Mouse (Mus musculus): ENCODE results near the gene B3galt4.
A peak's percentile ranks its signal among the peaks of the same experiment; 100 is the strongest.

B3galt4 gene

DNA sequence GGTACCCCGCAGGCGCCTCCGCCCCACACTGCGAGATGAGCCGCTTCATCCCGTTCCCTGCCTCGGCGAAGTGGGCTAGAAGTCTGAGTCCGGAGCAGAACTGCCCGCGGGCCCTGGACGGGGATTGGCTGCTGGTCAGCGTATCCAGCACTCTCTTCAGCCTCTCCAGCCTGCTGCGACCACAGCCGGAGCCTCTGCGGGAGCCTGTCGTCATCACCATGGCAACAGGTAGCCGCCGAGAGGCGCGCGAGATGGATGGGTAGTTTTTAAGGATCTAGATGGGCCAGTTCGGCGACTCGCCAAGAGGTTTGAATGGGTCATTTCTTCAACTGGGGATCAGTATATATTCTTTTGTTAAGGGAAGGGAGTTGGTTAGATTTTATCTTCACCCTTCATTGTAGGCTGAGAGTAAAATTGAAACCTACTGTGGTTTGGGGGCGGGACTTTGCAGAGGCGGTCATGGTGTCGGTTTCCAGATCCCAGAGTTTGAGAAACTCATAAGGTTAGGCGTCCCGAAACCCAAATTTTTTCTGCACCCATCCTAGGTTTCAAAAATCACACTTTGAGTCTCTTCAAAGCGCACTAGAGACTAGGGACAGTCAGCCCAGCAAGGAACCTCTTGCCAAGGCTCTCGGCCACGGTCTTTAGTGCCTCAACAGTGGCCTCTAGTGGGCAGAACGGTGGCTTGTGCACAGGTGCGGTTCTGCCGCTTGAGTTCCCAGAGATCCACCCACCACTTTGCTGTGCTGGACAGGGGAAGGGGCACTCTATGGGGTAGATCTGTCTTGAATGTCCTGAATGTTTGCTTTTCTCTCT, 30.8 kb downstream of the B3galt4 start:
- DNase-seq (ENCODE audit: low read depth, low spot score) = peak; percentile 92

- DNase-seq (ENCODE audit: low read depth, low spot score) = peak; percentile 83
Measured at GRCm38 (mm10) chr17:33919351-33920281, 31.7 kb downstream of the B3galt4 start.

- no peak for DNase-seq (ENCODE audit: low read depth, low spot score)
Measured at GRCm38 (mm10) chr17:33918293-33919203, 32.7 kb downstream of the B3galt4 start.

GRCm38 (mm10) chr17:33917656-33918292, 33.5 kb downstream of the B3galt4 start:
- DNase-seq (ENCODE audit: low read depth, low spot score) = no peak

GRCm38 (mm10) chr17:33916847-33917655, 34.2 kb downstream of the B3galt4 start:
- DNase-seq (ENCODE audit: low read depth, low spot score) = no peak

DNA sequence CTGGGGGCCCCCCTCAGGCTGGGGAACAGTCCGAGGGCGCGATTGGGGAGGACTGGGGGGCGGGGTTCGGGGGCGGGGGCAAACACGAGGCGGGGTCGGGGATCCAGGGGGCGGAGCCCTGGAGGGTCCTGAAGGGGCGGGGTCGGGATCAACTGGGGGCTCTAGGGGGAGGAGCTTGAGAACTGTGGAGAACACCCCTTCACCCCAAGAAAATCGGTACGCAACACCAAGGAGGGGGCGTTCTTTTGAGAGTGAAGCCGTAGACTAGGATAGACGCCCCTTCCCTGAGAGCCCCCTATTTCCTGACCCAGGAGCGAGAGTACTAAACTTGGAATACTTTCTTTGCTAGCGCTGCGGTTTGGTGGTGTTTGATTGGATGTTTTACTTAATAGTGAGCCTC, 35.0 kb downstream of the B3galt4 start:
- DNase-seq (ENCODE audit: low read depth, low spot score) = no peak

DNA sequence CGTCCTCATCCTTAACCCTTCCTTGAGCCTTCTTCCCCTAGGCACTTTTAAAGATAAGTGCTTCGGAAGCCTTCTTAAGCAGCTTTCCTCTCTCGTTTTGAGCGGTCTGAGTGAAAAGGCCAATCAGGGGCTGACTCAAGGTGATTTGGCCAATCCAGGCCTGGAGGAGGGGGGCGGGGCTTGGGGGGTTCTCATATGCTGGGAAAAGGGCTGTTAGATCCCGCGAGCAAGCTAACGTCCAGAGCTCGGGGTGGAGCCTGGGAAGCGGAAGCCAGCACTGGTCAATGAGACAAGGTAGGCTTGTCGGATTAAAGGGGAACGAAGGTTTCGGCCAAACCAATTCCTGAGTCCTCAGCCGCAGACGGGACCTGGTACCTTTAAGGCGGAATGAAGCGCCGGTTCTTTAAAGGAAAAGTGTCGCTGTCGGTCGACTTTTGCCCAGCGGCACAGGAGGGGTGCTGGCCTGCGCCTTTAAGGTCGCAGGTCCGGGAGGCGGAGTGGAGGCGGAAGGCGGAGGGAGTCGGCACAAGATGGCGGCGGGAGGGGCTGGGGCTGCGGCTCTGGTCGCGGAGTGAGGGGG, 35.5 kb downstream of the B3galt4 start, which contains the start of the genes Tapbp and Zbtb22:
Gene Tapbp, plus strand, starts transcription at position 229 of the 580 bp plus-strand sequence.
Gene Zbtb22, plus strand, starts transcription at position 234 of the 580 bp plus-strand sequence.
- peak; percentile 100 for DNase-seq (ENCODE audit: low read depth, low spot score)

DNA sequence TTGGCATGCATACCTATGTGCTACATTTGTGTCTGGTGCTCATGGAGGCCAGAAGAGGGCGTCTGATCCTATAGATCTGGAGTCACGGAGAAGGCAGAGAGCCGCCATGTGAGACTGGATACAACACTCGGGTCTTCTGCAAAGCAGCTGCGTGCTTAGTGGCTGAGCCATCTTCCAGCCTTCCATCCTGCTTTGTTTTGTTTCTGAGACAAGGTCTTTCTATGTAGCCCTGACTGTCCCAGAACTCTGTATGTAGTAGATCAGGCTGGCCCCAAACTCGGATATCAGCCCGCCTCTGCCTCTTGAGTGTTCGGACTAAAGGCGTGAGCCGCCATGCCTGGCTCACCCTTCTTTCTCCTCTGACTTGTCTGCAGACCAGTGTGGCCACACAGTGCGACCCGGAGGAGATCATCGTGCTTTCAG, 36.3 kb downstream of the B3galt4 start:
- DNase-seq (ENCODE audit: low read depth, low spot score) = no peak

DNA sequence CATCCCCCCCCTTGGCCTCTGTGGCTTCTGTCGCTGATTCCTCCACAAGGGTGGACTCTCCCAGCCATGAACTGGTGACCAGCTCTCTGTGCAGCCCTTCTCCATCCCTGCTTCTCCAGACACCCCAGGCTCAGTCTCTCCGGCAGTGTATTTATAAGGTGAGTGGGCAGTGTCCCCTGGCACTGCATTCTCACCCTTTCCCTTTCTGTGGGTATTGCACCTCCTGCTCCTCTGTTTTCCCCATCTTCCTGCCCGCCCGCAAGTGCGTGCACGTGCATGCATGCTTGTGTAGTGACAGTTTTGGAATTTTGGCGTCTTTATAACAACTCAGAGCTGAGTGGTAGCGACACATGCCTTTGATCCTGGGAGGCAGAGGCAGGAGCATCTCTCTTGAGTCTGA, 37.4 kb downstream of the B3galt4 start:
- DNase-seq (ENCODE audit: low read depth, low spot score) = no peak

GRCm38 (mm10) chr17:33913264-33913663, 38.0 kb downstream of the B3galt4 start:
- DNase-seq (ENCODE audit: low read depth, low spot score) = no peak

DNA sequence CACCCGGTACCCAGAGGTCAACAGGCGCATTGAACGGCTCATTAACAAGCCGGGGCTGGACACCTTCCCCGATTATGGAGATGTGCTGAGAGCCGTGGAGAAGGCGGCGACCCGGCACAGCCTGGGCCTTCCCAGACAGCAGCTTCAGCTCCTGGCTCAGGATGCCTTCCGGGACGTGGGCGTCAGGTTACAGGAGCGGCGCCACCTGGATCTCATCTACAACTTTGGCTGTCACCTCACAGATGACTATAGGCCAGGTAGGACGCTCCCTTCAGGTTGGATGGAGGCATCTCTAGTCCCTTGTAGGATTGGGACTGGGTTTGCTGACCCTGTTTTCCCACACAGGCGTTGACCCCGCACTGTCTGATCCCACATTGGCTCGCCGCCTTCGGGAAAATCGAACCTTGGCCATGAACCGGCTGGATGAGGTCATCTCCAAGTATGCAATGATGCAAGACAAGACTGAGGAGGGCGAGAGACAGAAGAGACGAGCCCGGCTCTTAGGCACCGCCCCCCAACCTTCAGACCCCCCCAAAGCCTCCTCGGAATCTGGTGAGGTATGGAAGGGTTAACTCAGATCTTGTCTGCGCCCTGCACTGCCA, 39.4 kb downstream of the B3galt4 start:
- no peak for DNase-seq (ENCODE audit: low read depth, low spot score)

- no peak for DNase-seq (ENCODE audit: low read depth, low spot score)
Measured at GRCm38 (mm10) chr17:33911052-33911812, 40.1 kb downstream of the B3galt4 start.

DNA sequence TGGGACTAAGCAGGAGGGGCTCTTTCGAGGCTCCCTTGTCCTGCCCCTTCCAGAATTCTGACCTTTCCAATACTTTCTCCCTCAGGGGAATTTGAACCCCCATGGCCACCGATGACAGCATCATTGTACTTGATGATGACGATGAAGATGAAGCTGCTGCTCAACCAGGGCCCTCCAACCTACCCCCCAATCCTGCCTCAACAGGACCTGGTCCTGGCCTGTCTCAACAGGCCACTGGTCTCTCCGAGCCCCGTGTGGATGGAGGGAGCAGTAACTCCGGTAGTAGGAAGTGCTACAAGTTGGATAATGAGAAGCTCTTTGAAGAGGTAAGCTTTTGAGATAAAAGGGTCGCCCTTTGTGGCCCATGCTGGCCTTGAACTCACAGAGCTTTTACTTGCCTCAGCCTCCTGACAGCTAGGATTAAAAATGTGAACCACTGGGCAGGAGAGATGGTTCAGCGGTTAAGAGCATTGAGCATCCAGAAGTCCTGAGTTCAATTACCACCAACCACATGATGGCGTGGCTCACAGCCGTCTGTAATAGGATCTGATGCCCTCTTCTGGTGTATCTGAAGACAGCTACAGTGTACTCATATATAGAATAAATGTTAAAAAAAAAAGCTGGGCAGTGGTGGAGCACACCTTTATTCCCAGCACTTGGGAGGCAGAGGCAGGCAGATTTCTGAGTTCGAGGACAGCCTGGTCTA, 40.8 kb downstream of the B3galt4 start:
- DNase-seq (ENCODE audit: low read depth, low spot score) = no peak

GRCm38 (mm10) chr17:33909869-33910250, 41.4 kb downstream of the B3galt4 start:
- peak; percentile 55 for DNase-seq (ENCODE audit: low read depth, low spot score)

DNA sequence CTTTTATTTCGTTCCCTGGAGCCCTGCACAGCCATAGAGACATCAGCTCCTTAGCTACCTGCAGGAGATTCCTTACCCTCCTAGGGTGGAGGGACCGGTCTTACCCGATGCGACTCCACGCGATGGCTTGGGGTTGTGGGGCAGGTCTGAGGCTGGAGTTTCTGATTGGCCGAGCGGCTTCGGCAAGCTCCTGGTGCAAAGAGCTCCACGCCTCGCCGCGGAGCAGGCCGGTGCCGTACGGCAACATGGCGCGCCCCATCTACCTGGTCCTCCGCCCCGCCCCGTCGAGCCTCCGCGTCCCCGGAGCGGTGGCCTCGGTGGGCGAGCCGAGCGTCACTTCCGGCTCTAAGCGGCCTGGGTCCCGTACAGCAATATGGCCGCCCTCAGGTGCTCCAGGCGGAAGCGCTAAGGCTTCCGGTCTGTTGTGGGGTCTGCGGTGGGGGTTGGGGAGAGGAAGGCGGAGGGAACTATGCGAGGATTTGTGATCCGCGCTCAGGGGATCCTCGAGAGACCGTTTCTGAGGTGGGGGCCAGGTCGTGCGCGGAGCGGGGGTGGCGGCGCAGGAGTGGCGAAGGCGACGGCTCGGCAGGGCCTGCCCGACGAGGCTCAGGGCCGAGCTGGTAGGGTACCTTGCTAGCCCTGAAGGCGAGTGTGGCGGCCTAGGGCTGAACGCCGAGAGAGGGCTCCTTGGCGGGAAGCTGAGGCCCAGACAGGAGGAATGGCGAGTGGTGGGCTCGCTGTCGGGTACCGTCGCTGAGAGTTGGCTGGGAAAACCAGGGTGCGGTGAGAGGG, 42.0 kb downstream of the B3galt4 start, which contains the start of gene Daxx:
Gene Daxx, plus strand, starts transcription at position 338 of the 792 bp plus-strand sequence.
- peak; percentile 99 for DNase-seq (ENCODE audit: low read depth, low spot score)

DNA sequence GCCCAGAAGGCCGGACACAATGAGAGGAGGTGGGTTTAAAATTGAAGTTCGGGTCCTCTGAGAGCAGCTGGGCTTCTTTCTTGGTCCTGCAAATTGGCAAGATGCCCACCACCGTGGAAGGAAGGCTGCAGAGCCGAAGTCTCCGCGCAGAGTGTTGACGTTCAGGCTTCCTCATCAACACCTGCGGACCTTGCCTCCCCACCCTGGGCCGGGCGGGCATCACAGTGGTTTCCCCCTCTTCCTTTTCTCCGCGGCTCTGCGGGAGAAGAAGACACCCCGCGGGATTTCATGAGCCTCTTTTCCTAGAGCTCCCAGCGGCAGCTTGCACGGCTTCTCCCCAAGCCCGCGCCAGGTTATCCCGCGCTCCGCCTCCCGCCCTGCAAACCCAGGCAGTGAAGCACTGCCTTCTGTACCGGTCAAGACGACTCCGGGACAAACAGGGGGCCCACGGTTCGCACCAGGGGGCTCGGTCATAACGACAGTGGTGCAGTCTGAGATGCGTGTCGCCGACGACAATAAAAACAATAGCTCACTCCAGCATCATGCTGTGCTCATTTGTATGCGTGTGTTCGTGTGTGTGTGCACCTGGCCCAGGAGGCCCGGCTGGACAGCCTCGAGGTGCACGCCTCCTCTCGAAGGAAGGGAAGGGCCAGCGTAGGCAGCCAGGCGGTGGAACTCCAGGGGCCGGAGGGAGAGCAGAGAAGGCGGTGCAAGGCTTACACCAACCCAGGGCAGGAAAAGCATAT, 42.8 kb downstream of the B3galt4 start:
- DNase-seq (ENCODE audit: low read depth, low spot score) = peak; percentile 65

Measured in brain, adult 2 months (tissue).